Mouse (Mus musculus) ZHBTc4 (cell line): ENCODE measurements around the gene Flnb.

Experiments used
- DNase-seq: peaks from one replicate; pipeline ENCODE4 v3.0.0-alpha.2; 2011; ENCODE audit warnings: low read depth, low spot score

Flnb gene

DNA sequence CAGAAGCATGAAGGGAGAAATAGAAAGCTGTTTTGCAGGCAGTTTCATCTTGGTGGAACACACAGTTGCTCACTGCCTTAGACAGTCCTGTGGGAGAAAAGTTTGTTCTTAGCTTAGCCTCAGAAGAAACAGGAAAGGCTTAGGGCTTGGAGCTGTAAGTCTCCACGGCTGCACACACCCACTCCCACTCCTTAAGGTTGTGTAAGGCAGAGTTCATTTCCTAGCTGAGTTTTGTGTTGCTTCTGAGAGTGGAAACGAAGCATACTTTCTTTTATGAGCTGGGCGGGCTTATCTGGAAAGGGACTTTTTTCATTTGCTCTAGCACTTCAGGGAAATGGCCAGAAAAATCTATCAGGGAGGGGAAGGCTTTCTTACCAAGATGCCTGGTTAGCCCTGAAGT is 82.2 kb downstream of the Flnb start:
- DNase-seq, result no peak

- DNase-seq, result no peak
Observed at GRCm38 (mm10) chr14:7900481-7901049, 82.8 kb downstream of the Flnb start.

DNA sequence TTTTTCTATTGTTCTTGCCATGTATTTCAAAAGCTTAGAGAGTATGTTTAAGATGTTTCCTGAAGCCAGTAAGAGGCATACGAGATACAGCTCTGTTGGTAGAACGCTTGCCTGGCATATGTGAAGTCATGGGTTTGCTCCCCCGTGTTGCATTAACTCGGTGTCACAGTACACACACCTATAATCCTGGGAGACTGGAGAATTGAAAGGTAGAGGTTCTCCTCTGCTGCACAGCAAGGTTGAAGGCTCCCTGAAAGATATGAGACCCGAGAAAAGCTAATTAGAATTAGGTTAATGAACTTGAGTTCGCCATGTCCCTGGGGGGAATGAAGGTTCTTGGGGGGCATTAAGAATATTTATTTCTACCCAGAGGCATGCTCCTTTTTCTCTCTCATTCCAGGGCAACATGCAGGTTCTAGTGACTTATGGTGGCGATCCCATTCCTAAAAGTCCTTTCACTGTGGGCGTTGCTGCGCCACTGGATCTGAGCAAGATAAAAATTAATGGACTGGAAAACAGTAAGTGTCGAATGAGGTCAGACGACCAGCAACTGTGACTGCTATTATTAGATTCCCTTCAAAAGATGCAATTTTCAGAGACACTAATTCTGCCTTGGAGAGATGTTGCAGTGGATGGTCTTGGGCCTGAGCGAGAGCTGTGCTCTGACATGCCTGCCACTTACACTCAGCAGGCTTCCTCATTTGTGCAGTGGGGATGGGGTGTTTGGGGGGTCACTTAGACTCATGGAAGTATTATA is 83.9 kb downstream of the Flnb start:
- DNase-seq, result no peak

- DNase-seq, result peak; percentile 57
Observed at GRCm38 (mm10) chr14:7907058-7907457, 89.3 kb downstream of the Flnb start.

- no peak for DNase-seq
Observed at GRCm38 (mm10) chr14:7909472-7909871, 91.7 kb downstream of the Flnb start.

DNA sequence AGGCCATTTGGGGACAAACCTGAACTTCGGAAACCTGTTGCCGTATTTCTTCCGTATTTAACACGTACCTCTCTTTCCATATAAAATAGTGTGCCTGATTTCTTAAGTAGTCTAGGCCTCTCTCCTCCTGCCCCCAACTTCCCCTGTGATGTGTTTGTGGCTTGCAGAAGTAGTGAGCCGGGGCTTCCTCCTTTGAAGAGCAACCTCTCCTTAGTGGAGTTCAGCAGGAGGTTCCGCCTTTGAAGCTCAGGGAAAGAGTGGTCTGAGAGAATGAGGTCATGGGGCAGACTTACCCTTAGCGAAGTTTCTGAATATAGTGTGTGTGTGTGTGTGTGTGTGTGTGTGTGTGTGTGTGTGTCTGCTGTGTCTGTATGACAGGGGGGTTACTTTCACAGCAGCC is 96.1 kb downstream of the Flnb start:
- DNase-seq, result no peak

- no peak for DNase-seq
Observed at GRCm38 (mm10) chr14:7914461-7914860, 96.7 kb downstream of the Flnb start.

DNA sequence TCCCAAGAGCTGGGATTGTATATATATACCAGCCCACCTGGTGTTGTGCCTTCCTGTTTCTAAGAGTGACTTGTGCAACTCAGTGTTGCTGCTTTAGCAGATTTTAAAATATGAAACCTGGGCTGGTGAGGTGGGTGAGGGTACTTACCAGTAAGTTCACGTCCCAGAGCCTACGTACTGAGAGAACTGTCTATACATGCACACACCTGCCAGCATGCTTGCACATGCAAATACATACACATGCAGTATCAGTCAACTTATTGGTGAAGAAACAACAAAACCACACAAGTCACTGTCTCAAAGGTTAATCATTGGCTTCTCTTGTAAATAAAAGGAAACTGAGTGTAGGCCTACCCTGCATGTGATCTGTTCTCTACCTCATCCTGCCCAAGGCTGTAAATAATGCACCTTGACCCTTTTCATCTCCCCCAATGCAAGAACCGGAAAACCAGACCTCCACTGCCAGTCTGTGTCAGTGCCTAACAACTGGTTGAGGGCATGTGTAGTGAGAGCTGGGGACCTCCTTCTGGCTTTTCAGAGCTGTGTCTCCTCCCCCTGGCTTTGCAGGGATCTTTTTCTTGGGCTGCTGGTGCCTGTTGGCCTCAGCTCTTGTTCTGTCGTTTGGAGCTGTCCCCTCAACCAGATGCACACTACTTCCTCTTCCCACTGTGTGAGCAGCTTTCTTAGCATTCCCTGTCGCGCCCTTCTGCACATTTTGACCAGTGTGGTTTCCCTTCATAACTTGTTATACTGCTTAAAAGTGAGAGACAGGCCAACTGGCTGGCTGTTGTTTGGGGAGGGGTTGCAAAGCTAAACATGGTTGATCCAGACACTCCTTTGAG is 100.6 kb downstream of the Flnb start:
- DNase-seq, result no peak

- DNase-seq, result no peak
Observed at GRCm38 (mm10) chr14:7919309-7919708, 101.6 kb downstream of the Flnb start.

DNA sequence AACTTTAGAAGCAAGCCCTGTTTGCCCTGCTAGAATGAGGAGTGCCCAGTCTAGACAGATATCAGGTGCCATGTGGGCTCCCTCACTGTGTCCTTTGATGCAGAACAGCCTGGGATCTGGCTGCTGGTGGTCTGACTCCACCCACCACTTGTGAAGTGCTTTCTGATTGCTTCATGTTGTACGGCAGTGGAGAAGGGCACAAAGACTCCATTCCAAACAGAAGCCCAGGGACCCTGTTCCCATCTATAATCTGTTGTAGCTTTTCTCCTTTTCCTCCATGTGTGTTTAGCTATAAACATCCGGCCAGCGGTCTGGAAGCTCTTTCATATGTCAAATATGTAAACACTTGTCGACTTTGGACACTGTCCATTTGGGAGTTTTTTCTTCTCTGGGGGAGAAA is 102.2 kb downstream of the Flnb start:
- no peak for DNase-seq

GRCm38 (mm10) chr14:7921459-7921858 is 103.7 kb downstream of the Flnb start:
- DNase-seq, result no peak

GRCm38 (mm10) chr14:7923635-7924034 is 105.9 kb downstream of the Flnb start:
- DNase-seq, result no peak

DNA sequence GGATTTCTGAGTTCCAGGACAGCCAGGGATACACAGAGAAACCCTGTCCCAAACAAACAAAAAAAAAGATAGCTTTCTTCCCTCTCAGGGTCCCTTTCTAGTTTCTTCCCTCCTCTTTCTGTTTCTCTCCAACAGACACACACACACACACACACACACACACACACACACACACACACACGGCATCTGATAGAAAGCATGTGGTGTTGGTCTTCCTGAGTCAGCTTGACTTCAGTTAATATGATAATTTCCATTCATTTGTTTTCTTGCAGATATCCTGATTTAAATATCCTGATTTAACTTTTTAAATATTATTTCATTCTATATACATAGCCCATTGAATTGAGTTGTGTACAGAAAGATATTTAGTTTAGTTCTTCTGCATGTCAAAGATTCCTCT is 110.6 kb downstream of the Flnb start:
- DNase-seq, result no peak

DNA sequence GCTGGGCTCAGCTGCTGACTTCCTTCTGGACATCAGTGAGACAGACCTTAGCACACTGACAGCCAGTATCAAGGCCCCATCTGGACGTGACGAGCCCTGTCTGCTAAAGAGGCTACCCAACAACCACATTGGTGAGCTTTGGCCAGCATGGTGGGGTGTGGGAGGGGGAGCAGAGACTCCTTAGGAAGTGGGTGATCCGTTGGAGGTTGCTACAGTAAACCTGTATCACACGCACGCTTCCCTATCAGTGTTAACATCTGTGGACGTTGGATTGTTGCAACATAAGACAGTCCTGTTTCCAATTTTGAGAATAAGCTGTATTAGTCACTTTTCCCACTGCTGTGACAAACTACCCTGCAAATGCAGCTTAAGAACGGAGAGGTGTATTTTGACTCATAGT is 111.3 kb downstream of the Flnb start:
- DNase-seq, result no peak

- peak; percentile 86 for DNase-seq
Observed at GRCm38 (mm10) chr14:7932151-7932550, 114.4 kb downstream of the Flnb start.

- no peak for DNase-seq
Observed at GRCm38 (mm10) chr14:7934166-7934565, 116.4 kb downstream of the Flnb start.

DNA sequence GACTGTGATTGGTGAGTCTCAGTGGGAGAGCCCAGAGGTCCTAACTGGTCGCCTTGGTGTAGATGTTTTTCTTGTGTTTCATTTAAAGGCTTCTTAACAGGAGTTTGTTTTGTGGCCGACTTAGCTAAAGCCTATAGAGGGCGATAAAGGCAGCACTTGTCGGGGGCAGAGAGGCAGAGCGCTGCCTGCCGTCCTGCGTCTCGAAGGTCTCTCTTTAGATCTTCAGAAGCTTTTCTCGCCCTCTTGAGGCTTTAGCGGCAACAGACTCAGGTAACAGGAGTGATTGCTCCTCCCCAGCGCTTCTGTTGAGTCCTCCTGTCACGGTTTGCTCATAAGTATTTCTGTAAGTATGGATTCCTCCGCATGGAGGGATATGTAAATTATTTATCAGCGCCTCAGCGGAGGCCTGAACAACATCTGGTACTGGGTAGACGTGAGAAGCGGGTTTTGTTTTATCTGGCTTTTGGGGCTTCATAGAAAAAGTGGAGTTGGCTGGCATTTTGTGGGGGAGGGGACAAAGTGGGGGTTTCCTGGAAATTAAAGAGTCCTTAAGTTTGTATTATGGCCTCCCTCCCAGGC is 119.4 kb downstream of the Flnb start:
- peak; percentile 85 for DNase-seq

DNA sequence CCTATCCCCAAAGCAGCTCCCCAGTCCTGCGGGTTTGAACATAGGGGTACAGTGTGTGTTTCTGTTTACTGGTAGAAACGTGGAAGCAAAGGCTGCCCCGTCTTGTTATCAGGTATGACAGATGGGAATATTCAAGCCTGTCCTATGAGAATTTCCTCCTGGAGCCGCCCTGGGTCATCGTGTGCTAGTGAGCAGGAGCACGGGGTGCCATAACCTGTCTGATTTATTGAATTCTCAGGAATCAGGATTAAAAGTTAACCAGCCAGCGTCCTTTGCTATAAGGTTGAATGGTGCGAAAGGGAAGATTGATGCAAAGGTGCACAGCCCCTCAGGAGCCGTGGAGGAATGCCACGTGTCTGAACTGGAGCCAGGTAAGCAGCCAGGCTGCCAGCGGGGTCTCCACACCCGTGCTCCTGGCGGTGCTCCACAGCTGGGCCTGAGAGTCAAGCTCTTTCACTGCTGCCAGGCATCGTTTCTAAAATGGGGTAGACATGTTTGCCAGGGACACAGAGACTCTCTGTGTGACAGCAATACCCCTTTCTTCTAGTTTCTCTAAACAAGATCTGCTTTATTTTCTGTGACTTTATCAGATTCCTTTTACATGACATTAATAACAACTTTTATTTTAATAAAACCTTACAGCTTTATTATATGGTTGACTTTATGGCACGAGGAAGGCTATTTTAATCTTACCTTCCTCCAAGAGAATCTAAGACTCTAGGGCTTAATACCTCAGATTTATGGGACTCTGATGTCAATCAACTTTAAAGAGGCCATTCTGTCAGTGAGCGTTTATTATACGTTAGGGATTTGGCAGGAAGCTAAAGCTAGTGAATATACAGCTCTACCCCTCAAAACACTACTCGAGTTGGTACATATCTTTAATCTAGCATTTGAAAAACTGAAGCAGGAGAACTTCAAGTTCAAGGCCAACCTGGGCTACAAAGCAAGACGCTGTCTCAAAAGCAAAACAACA is 121.3 kb downstream of the Flnb start:
- no peak for DNase-seq

DNA sequence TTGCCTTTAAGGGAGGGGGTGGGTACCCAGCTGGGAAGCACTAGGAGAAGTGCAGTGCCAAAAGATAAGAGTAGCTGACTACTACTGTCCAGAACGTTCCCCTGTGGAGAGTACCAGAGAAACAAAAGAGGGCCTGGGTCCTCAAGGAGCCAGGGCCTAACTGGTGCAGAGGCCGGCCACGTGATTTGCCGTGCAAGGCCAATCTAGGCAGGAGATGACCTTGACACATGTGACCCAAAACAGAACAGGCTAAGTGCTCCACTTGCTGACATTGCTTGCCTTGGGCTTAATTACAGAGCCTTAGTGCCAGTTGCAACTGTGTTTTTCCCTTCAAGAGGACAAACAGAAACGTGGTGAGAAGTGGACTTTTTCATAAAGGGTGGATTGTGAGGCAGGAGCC is 123.7 kb downstream of the Flnb start:
- DNase-seq, result peak; percentile 73

- no peak for DNase-seq
Observed at GRCm38 (mm10) chr14:7943101-7943800, 125.5 kb downstream of the Flnb start.

- no peak for DNase-seq
Observed at GRCm38 (mm10) chr14:7943801-7944135, 126.0 kb downstream of the Flnb start.
